Mouse (Mus musculus) erythroblast, embryonic 14.5 days (primary cell): ENCODE data around the gene 4930558K02Rik. TPM values are rescaled to one million over a fixed set of nuclear protein-coding genes. Genes with fewer than 3 reads are reported as not detected.

Experiments used
- H3K27me3 ChIP-seq: 2 replicates; pipeline ENCODE4 v1.6.1; 2012; ENCODE audit warnings: inconsistent platforms; ENCODE audit not compliant: control insufficient read depth
- H3K36me3 ChIP-seq: 2 replicates; pipeline ENCODE4 v1.6.1; 2012; ENCODE audit warnings: mild to moderate bottlenecking, inconsistent platforms; ENCODE audit not compliant: control insufficient read depth
- H3K4me1 ChIP-seq: 2 replicates; pipeline ENCODE4 v1.6.1; 2012; ENCODE audit warnings: inconsistent platforms; ENCODE audit not compliant: control insufficient read depth
- H3K4me3 ChIP-seq: replicated peaks from 2 replicates; pipeline ENCODE3; 2012; ENCODE audit warnings: moderate library complexity, mild to moderate bottlenecking, inconsistent platforms
- H3K9me3 ChIP-seq: 2 replicates; pipeline ENCODE4 v1.6.1; 2012; ENCODE audit warnings: low read length, inconsistent platforms, mixed read lengths; ENCODE audit not compliant: control insufficient read depth
- GATA1 ChIP-seq: IDR thresholded peaks from 2 replicates; pipeline ENCODE4 v1.6.1; 2012; ENCODE audit warnings: low read length, inconsistent platforms, mixed read lengths
- TAL1 ChIP-seq: IDR thresholded peaks from 3 replicates; pipeline ENCODE4 v1.6.1; 2012; ENCODE audit warnings: low read length, inconsistent platforms, mixed read lengths
- polyA plus RNA-seq: library from polyadenylated mRNA; stranded (reverse); fragments of >175 nt; gene quantifications from 2 replicates; pipeline ENCODE4 v1.2.3, GENCODE M21; 2012

Gene 4930558K02Rik
- polyA plus RNA-seq, result not detected in 2 replicates

DNA sequence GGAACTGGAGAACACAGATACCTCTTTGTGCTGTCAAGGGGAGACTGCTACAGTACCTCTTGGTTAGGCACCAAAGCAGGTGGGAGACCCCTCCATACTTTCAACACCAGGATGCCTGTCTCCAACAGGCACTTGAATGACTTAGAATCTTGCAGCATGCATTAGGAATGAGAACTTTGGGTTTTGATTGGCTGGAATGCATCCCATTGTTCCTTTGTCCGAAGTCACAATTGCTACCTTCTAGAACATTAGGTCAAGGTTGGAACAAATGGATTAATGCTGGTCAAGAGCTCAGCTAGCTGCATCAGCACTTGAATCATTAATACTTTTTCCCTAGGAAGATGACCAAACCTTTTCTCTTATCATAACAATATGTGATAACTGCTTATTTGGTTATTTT is at the start of gene 4930558K02Rik:
4930558K02Rik (minus strand) TSS at position 101 of the 400 bp plus-strand sequence.
- Histone ChIP-seq H3K4me1 (peaks cover 12% of the 10 kb centered on the region), H3K9me3 (no peaks in the 10 kb centered on the region), H3K36me3 (no peaks in the 10 kb centered on the region), H3K27me3 (no peaks in the 10 kb centered on the region), H3K4me3 (no peak within 1 kb of the TSS)
- no peak for TF ChIP-seq TAL1

DNA sequence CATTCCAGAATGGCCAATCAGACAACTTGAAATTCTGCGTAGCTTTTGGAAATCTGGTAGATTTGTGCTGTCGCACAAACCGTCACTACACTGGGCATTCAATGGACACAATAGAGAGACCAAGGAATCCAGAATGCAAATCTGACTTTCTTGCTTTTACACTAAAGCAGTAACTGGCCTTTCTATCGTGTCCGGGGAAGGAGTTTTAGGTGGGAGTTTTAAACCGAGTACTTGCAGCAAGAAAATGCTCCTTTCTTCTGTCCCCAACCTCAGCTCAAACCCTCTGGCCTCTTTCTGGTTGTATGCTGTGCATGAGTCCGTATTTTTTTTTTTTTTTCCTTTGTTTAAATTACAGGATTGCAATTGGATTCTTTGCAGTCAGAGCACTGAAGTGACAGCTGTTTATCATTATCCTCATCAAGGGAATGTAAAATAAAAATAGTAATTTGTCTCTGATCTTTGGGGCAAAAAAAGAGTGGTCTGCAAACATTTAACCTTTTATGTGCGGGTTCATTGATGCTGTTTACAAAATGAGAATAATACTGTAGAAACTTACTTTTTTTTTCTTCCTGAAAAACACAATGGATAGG is 44.3 kb upstream of the 4930558K02Rik start:
- Histone ChIP-seq H3K36me3 (no peaks in the 10 kb centered on the region), H3K27me3 (no peaks in the 10 kb centered on the region), H3K9me3 (no peaks in the 10 kb centered on the region), H3K4me3 (no peak overlapping the region), H3K4me1 (no peaks in the 10 kb centered on the region)
- TF ChIP-seq GATA1 (no peak), TAL1 (no peak)

DNA sequence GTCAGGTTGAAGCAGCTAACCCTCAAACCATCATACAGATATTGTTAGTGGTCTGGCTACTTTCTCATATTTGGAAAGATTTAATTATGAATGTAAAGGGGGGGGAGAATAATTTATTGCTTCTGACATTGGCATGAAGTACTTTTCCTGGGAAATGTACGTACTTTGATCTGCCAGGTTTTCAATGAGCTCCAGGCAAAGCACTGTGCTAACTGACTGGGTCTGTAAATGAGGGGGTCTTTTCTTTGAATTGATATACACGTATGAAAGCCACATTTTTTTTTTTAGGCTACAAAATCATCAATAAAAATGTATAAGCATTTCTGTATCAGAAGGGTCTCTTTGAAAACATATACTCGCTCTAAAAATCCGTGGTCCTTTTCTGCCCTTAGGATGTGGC is 41.3 kb upstream of the 4930558K02Rik start:
- H3K4me3 ChIP-seq, result no peak overlapping the region
- TF ChIP-seq TAL1 (no peak), GATA1 (no peak)
- H3K4me1 ChIP-seq, result no peaks in the 10 kb centered on the region
- no peaks in the 10 kb centered on the region; the same call in 1 of the 2 replicates for H3K27me3 ChIP-seq
- no peaks in the 10 kb centered on the region for H3K9me3 ChIP-seq
- no peaks in the 10 kb centered on the region for H3K36me3 ChIP-seq

DNA sequence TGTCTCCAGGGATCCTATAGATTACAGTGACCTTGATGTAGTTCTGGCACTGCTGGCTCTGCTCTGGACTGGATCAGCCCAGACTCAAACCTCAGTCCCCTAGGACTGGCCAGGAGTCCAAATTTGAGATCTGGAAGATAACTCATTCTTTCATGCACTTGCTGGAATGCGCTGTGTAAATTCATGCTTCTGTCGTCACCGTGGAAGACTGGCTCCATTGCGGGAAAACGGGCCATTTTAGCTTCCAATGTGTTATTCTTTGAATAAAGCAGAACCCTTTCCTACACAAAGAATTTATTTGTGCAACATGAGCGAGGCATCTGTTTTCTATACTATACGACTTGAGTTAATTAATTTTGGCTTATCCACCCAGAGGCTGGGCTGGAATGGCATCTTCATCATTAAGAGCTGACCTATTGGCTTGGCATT is 40.9 kb upstream of the 4930558K02Rik start:
- Histone ChIP-seq H3K4me3 (no peak overlapping the region), H3K36me3 (no peaks in the 10 kb centered on the region), H3K9me3 (no peaks in the 10 kb centered on the region), H3K27me3 (no peaks in the 10 kb centered on the region; the same call in 1 of the 2 replicates), H3K4me1 (no peaks in the 10 kb centered on the region)
- no peak for TF ChIP-seq GATA1
- TF ChIP-seq TAL1, result no peak

DNA sequence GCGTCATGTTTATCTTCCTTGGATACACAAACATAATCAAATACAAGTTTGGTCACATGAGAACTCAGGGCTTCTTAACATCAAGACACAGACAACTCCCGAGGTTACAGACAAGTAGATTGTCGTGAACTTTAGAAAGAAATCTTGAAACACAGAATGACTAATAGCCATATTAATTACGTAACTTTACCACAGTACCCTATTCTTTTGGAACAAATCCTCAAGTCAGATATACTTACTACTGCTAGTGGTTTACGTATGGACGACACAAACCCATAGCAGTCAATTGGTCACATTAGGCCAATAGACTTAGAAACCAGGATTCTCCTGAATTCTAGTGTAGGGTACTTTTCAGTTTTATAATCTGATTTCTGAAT is 39.2 kb upstream of the 4930558K02Rik start:
- no peak for TF ChIP-seq TAL1
- H3K36me3 ChIP-seq, result no peaks in the 10 kb centered on the region
- H3K9me3 ChIP-seq, result no peaks in the 10 kb centered on the region
- H3K4me3 ChIP-seq, result no peak overlapping the region
- H3K27me3 ChIP-seq, result no peaks in the 10 kb centered on the region; the same call in 1 of the 2 replicates
- no peaks in the 10 kb centered on the region for H3K4me1 ChIP-seq

DNA sequence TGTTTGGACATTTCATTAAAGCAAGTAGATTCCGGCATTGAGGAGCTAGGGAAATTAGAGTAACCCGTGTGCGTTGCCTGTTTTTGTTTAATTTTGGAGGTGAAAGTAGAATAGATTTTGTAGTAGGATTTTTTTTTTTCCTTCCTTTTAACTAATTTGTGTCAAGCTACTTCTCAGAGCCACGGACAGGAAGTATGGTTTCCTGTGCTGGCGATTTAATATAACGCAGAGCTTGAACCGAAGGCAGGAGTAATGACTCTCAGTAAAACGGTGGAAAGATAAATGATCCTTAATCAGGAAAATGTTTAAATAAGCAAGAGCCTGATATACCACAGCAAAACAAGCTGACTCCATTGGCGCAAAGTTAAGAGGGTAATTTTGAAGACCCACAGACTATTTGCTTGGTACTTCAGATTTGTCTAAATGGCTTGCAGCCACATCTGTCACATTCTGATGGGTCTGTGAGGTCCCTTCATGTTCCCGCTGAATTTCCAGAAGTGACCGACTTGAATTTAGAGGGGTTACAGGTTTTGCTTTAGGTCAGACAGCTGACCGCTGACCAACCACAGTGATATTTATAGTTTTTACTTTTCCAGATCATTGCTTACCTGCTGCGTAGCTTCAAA is 38.7 kb upstream of the 4930558K02Rik start:
- H3K36me3 ChIP-seq, result no peaks in the 10 kb centered on the region
- no peaks in the 10 kb centered on the region for H3K4me1 ChIP-seq
- H3K4me3 ChIP-seq, result no peak overlapping the region
- H3K27me3 ChIP-seq, result no peaks in the 10 kb centered on the region; the same call in 1 of the 2 replicates
- H3K9me3 ChIP-seq, result no peaks in the 10 kb centered on the region
- no peak for TF ChIP-seq GATA1

DNA sequence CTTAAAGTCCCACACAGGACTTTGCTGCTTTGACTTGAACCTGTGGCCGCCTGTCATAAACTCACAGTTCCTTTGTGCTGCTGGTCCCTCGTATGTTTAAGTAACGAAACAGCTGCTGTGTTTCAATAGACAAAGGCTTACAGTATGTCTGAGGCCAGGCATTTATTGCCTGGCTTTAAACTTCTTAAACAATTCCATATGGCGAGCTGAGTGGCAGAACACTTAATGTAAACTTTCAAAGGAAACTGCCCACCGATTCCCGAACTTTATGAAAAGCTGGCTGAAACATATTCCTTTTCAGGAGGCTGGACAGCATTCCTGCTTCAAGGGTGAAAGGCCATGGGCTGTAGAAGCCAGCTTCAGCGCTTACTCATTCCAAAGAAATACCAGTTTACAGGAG is 37.5 kb upstream of the 4930558K02Rik start:
- Histone ChIP-seq H3K9me3 (no peaks in the 10 kb centered on the region), H3K4me1 (no peaks in the 10 kb centered on the region), H3K36me3 (no peaks in the 10 kb centered on the region), H3K27me3 (no peaks in the 10 kb centered on the region; the same call in 1 of the 2 replicates), H3K4me3 (no peak overlapping the region)
- TF ChIP-seq GATA1, result no peak
- no peak for TF ChIP-seq TAL1

DNA sequence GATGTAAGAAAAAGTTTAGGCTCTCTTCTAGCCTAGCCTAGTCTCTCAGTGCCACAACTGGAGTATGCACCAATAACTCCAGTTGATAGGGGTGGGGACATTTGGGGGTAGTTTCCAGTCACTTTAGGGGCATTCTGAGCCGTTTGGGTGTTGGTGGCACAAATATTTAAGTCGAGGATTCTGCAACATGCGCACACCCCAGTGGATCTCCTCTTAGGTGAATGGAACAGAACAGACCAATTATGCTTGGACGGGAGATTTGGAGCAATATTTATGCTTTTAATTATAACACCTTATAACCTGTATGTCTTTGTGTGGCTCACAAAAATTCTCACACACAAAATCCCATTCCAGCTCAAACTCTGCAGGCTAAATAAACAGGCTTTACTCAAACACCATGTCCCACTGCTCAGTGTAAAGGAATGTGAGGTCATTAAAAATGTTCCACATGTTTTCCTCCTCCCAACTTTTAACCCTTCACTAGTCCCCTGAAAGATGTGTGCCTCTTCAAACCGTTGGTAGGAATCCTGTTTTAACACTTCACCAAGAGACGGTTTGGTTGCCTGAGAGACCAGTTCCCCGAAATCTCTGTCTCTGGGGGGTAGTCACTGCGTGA is 35.9 kb upstream of the 4930558K02Rik start:
- H3K9me3 ChIP-seq, result no peaks in the 10 kb centered on the region
- H3K27me3 ChIP-seq, result no peaks in the 10 kb centered on the region; the same call in 1 of the 2 replicates
- H3K4me1 ChIP-seq, result no peaks in the 10 kb centered on the region

DNA sequence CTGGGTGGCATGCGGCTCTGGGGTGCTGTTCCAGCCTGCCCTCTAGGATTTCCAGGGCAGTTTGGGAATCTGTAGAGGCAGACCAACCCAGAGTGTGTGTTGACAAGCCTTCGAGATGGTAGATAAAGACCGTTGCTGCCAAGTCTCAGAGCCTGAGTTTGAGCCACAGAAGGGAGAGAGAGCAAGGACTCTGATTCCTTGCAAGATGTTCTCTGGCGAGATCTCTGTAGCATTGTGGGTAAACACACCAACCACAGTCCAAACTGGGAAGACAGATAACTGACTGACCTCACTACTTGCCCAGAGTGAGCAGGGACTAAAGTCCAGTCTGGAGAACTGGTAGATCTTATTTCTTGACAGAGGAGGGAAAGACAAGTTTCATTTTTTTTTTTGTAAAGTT is 34.1 kb upstream of the 4930558K02Rik start:
- no peaks in the 10 kb centered on the region for H3K4me1 ChIP-seq
- H3K36me3 ChIP-seq, result no peaks in the 10 kb centered on the region
- H3K4me3 ChIP-seq, result no peak overlapping the region
- TF ChIP-seq TAL1 (no peak), GATA1 (no peak)
- H3K27me3 ChIP-seq, result no peaks in the 10 kb centered on the region; the same call in 1 of the 2 replicates
- no peaks in the 10 kb centered on the region for H3K9me3 ChIP-seq

More for the DNA sequence above, 35.9 kb upstream of the 4930558K02Rik start:
- no peaks in the 10 kb centered on the region for H3K36me3 ChIP-seq
- TF ChIP-seq GATA1, result no peak
- no peak for TF ChIP-seq TAL1
- no peak overlapping the region for H3K4me3 ChIP-seq
